In genomic region chr10:3973589-3974070, GRCm38 (mm10) we compare ENCODE assay signal across 8 mouse cellular contexts. TPM values are rescaled to one million over a fixed set of nuclear protein-coding genes. Genes with fewer than 3 reads are reported as not detected.
DNase-seq lines count a peak whose midpoint lies in the region; ATAC-seq and TF ChIP-seq lines count a peak whose summit lies in the region.

No protein-coding gene starts in this region.

- no peak for TF ChIP-seq RAD21 in MEL (IDR thresholded peaks at IDR 0.05; ENCODE audit: low read depth, low read length)

- TF ChIP-seq CTCF in MEL (IDR thresholded peaks at IDR 0.05 in 2 of 3, conservative IDR thresholded peaks at IDR 0.05 in 1 of 3; ENCODE audit: control insufficient read depth in 1 of 3, insufficient read depth in 1 of 3, low read depth in 2 of 3, low read length in 3 of 3, poor library complexity in 1 of 3, severe bottlenecking in 1 of 3), result no peak
- TF ChIP-seq CTCF in cerebellum, adult 2 months (IDR thresholded peaks at IDR 0.05; ENCODE audit: borderline replicate concordance, insufficient read depth, low read depth, low read length), result no peak
- TF ChIP-seq CTCF in forebrain, postnatal 0 days (IDR thresholded peaks at IDR 0.05; ENCODE audit: low read depth), result no peak
- no peak for TF ChIP-seq CTCF in thymus, adult 2 months (IDR thresholded peaks at IDR 0.05; ENCODE audit: borderline replicate concordance, control insufficient read depth, extremely low read depth, insufficient read depth, low read length, poor library complexity)

- peaks cover under 1 to 21% of the 10 kb centered on the region in 2 experiments; a peak in 3 of 4 replicates for H3K36me3 ChIP-seq in MEL (ENCODE audit: control insufficient read depth in 1 of 2, insufficient read depth in 2 of 2, low read length in 2 of 2)
- no peaks in the 10 kb centered on the region for H3K36me3 ChIP-seq in forebrain, postnatal 0 days (ENCODE audit: insufficient read depth)
- H3K36me3 ChIP-seq in lung, embryonic 16.5 days (ENCODE audit: control insufficient read depth, insufficient read depth, low read length), result no peaks in the 10 kb centered on the region
- no peaks in the 10 kb centered on the region for H3K36me3 ChIP-seq in thymus, adult 2 months (ENCODE audit: control insufficient read depth, insufficient read depth, low read length)

- H3K27me3 ChIP-seq in MEL (ENCODE audit: control insufficient read depth in 1 of 2, insufficient read depth in 2 of 2, low read length in 2 of 2), result no peaks in the 10 kb centered on the region
- H3K27me3 ChIP-seq in cerebellum, adult 2 months (ENCODE audit: control insufficient read depth, insufficient read depth, low read length), result no peaks in the 10 kb centered on the region
- no peaks in the 10 kb centered on the region for H3K27me3 ChIP-seq in forebrain, postnatal 0 days (ENCODE audit: insufficient read depth, low read length)
- no peaks in the 10 kb centered on the region for H3K27me3 ChIP-seq in lung, embryonic 16.5 days (ENCODE audit: control insufficient read depth, insufficient read depth, low read depth, low read length)
- H3K27me3 ChIP-seq in thymus, adult 2 months (ENCODE audit: control insufficient read depth, insufficient read depth, low read length), result no peaks in the 10 kb centered on the region

- ATAC-seq in forebrain, postnatal 0 days, result peak; percentile 91
- peak; percentile 94 for ATAC-seq in lung, embryonic 16.5 days (ENCODE audit: low read depth)

- whole genome bisulfite sequencing in cerebellum, adult 2 months, result under 1% methylated on average over 39 of the region's 39 CpGs
- under 1% methylated on average over 39 of the region's 39 CpGs for WGBS in forebrain, postnatal 0 days
- 0% methylated on average over 39 of the region's 39 CpGs for whole genome bisulfite sequencing in lung, embryonic 16.5 days
- under 1% methylated on average over 39 of the region's 39 CpGs for WGBS in thymus, adult 2 months

- H3K9ac ChIP-seq in MEL (ENCODE audit: control insufficient read depth, low read depth, low read length, poor library complexity, severe bottlenecking), result peak overlapping the region; percentile 97
- peak overlapping the region; percentile 84 for H3K9ac ChIP-seq in forebrain, postnatal 0 days
- peak overlapping the region; percentile 77 for H3K9ac ChIP-seq in lung, embryonic 16.5 days (ENCODE audit: low read length)

- TF ChIP-seq EP300 in MEL (IDR thresholded peaks at IDR 0.05; ENCODE audit: low read depth in 1 of 2, low read length in 2 of 2), result 0 out of 4 replicates have a peak, but pooled peaks of 1 of the 2 experiments have one; percentile 25

- no peaks in the 10 kb centered on the region for H3K9me3 ChIP-seq in MEL (replicated peaks; ENCODE audit: insufficient read depth, low read length)
- H3K9me3 ChIP-seq in forebrain, postnatal 0 days (ENCODE audit: low read length), result no peaks in the 10 kb centered on the region
- H3K9me3 ChIP-seq in lung, embryonic 16.5 days (ENCODE audit: control insufficient read depth, low read length), result no peaks in the 10 kb centered on the region

- peak overlapping the region; percentile 93 for H3K4me2 ChIP-seq in forebrain, postnatal 0 days (ENCODE audit: low read depth)
- H3K4me2 ChIP-seq in lung, embryonic 16.5 days (ENCODE audit: low read depth, low read length), result peak overlapping the region; percentile 75

- peak overlapping the region; percentile 87 for H3K27ac ChIP-seq in MEL (ENCODE audit: control insufficient read depth, low read depth, low read length)
- H3K27ac ChIP-seq in cerebellum, adult 2 months (ENCODE audit: insufficient read depth, low read length), result peak overlapping the region; percentile 87
- peak overlapping the region; percentile 79 for H3K27ac ChIP-seq in forebrain, postnatal 0 days (ENCODE audit: low read depth, low read length)
- H3K27ac ChIP-seq in lung, embryonic 16.5 days (ENCODE audit: low read length), result peak overlapping the region; percentile 94
- H3K27ac ChIP-seq in thymus, adult 2 months (ENCODE audit: control insufficient read depth, insufficient read depth, low read length), result peak overlapping the region; percentile 44

- H3K4me1 ChIP-seq in MEL (ENCODE audit: control insufficient read depth in 1 of 2, insufficient read depth in 2 of 2, low read length in 2 of 2), result peaks cover 8 to 25% of the 10 kb centered on the region in 2 experiments
- peaks cover 22% of the 10 kb centered on the region for H3K4me1 ChIP-seq in cerebellum, adult 2 months (ENCODE audit: control insufficient read depth, insufficient read depth, low read length)
- peaks cover 3% of the 10 kb centered on the region; the same call in 1 of the 2 replicates for H3K4me1 ChIP-seq in forebrain, postnatal 0 days (ENCODE audit: insufficient read depth)
- peaks cover 28% of the 10 kb centered on the region for H3K4me1 ChIP-seq in lung, embryonic 16.5 days (replicated peaks; ENCODE audit: control insufficient read depth, insufficient read depth, low read length)
- H3K4me1 ChIP-seq in thymus, adult 2 months (replicated peaks; ENCODE audit: control insufficient read depth, insufficient read depth, low read length), result peaks cover 2% of the 10 kb centered on the region; the same call in 1 of the 2 replicates

- H3K79me2 ChIP-seq in MEL (ENCODE audit: control insufficient read depth, insufficient read depth, low read length, poor library complexity), result peaks cover 28% of the 10 kb centered on the region

- TF ChIP-seq POLR2A in MEL (IDR thresholded peaks at IDR 0.05; ENCODE audit: control insufficient read depth in 1 of 2, insufficient read depth in 1 of 2, low read depth in 1 of 2, low read length in 2 of 2, poor library complexity in 1 of 2), result peak in 1 of 2 experiments; percentile 82; a peak in 3 of 4 replicates
- TF ChIP-seq POLR2A in cerebellum, adult 2 months (IDR thresholded peaks at IDR 0.05; ENCODE audit: borderline replicate concordance, insufficient read depth, low read length), result peak; percentile 84
- TF ChIP-seq POLR2A in thymus, adult 2 months (IDR thresholded peaks at IDR 0.05; ENCODE audit: control insufficient read depth, extremely low read depth, insufficient read depth, low read length, poor library complexity), result peak; percentile 34; the same call in 1 of the 2 replicates

- peak; percentile 95 for DNase-seq in MEL (ENCODE audit: low read depth, low spot score)
- DNase-seq in cerebellum, adult 2 months, result peak; percentile 90 to 91
- peak; percentile 84 for DNase-seq in forebrain, postnatal 0 days
- DNase-seq in heart, postnatal 4 days, result peak; percentile 90
- DNase-seq in layer of hippocampus, adult 8-10 months (ENCODE audit: low spot score in 2 of 2), result peak; percentile 75 to 80
- DNase-seq in ovary, adult 18-20 months (ENCODE audit: low spot score), result peak; percentile 82
- DNase-seq in thymus, adult 2 months, result peak; percentile 85

- H3K4me3 ChIP-seq in MEL (ENCODE audit: control insufficient read depth in 1 of 2, insufficient read depth in 1 of 2, low read depth in 2 of 2, low read length in 2 of 2), result peak overlapping the region; percentile 58 to 91
- peak overlapping the region; percentile 85 for H3K4me3 ChIP-seq in cerebellum, adult 2 months (replicated peaks; ENCODE audit: insufficient read depth, low read depth, low read length)
- H3K4me3 ChIP-seq in forebrain, postnatal 0 days (ENCODE audit: low read depth, low read length), result peak overlapping the region; percentile 73
- peak overlapping the region; percentile 70 for H3K4me3 ChIP-seq in lung, embryonic 16.5 days (ENCODE audit: low read length)
- peak overlapping the region; percentile 46 for H3K4me3 ChIP-seq in thymus, adult 2 months (ENCODE audit: control insufficient read depth, insufficient read depth, low read length)

TF ChIP-seq in MEL, 35 proteins besides CTCF, POLR2A, EP300 and RAD21 (continues in another document):
- no peak for TF ChIP-seq SMC3 (IDR thresholded peaks at IDR 0.05; ENCODE audit: low read depth, low read length)
- peak; percentile 67 for TF ChIP-seq USF1 (IDR thresholded peaks at IDR 0.05; ENCODE audit: low read depth, low read length)
- peak; percentile 92 for TF ChIP-seq E2F4 (IDR thresholded peaks at IDR 0.05; ENCODE audit: borderline replicate concordance, low read depth, low read length)
- no peak for TF ChIP-seq GATA1 (IDR thresholded peaks at IDR 0.05; ENCODE audit: low read depth, low read length)
- TF ChIP-seq NRF1 (IDR thresholded peaks at IDR 0.05; ENCODE audit: insufficient read depth, low read depth, low read length, poor library complexity, severe bottlenecking), result 0 out of 2 replicates have a peak, but pooled peaks have one; percentile 26
- no peak for TF ChIP-seq ZNF384 (IDR thresholded peaks at IDR 0.05; ENCODE audit: low read depth, low read length)
- no peak for TF ChIP-seq POLR2AphosphoS5 (IDR thresholded peaks at IDR 0.05; ENCODE audit: borderline replicate concordance, low read depth, low read length)
- no peak for TF ChIP-seq MYB (IDR thresholded peaks at IDR 0.05; ENCODE audit: low read depth, low read length)
- TF ChIP-seq KAT2A (conservative IDR thresholded peaks at IDR 0.05; ENCODE audit: low read depth, low read length), result peak; percentile 44; the same call in 1 of the 2 replicates
- TF ChIP-seq RCOR1 (IDR thresholded peaks at IDR 0.05; ENCODE audit: low read depth, low read length), result no peak
- no peak for TF ChIP-seq GABPA (IDR thresholded peaks at IDR 0.05; ENCODE audit: low read depth, low read length)
- TF ChIP-seq USF2 (IDR thresholded peaks at IDR 0.05; ENCODE audit: borderline replicate concordance in 1 of 2, insufficient read depth in 1 of 2, low read depth in 1 of 2, low read length in 2 of 2), result no peak
- TF ChIP-seq MYC (IDR thresholded peaks at IDR 0.05; ENCODE audit: low read depth, low read length), result peak; percentile 89
- peak; percentile 83; the same call in 1 of the 2 replicates for TF ChIP-seq ZMIZ1 (IDR thresholded peaks at IDR 0.05; ENCODE audit: low read depth, low read length)
- peak; percentile 61 for TF ChIP-seq NELFE (IDR thresholded peaks at IDR 0.05; ENCODE audit: low read depth, low read length)
- peak; percentile 69 for TF ChIP-seq ELF1 (IDR thresholded peaks at IDR 0.05; ENCODE audit: low read depth, low read length)
- no peak; the same call in 1 of the 2 replicates for TF ChIP-seq MAZ (IDR thresholded peaks at IDR 0.05; ENCODE audit: low read depth, low read length)
- no peak for TF ChIP-seq MAFK (IDR thresholded peaks at IDR 0.05; ENCODE audit: borderline replicate concordance, low read depth, low read length)

RNA-seq across cellular contexts. Expression of gene Mthfd1l, which starts 0.7 kb away (rescaled TPM):
- 43.1 and 58.6 TPM in 2 replicates for total RNA-seq in MEL (2012; rRNA removed)
- 1,000 to 10,000 TPM in 1 of 2 experiments, 10 to 100 TPM in 1; 83.0 to 1,097 TPM for polyA plus RNA-seq in MEL (2012; ENCODE audit: insufficient read depth in 1 of 2, insufficient read length in 2 of 2, low read depth in 1 of 2, low replicate concordance in 2 of 2, missing spikeins in 1 of 2)
- polyA plus RNA-seq in cerebellum, adult 2 months (2012; rRNA removed), result 12.5 and 12.6 TPM in 2 replicates
- total RNA-seq in forebrain, postnatal 0 days (2014; rRNA removed), result 8.0 and 9.1 TPM in 2 replicates
- polyA plus RNA-seq in forebrain, postnatal 0 days (2015; fragmentation: Nextera tagmentation; extraction: Ambion mirVana), result 5.1 and 5.9 TPM in 2 replicates
- 1 to 10 TPM; 6.6 to 8.0 TPM for total RNA-seq in heart, postnatal 4 days (2021)
- 10 to 100 TPM in 3 of 4 experiments, 1 to 10 TPM in 1; 9.2 to 13.8 (median 11.7) TPM for total RNA-seq in layer of hippocampus, adult 8-10 months (2022)
- polyA plus RNA-seq in lung, embryonic 16.5 days (2015; fragmentation: Nextera tagmentation; extraction: Ambion mirVana), result 12.7 and 14.2 TPM in 2 replicates
- 8.7 and 12.3 TPM in 2 replicates for polyA plus RNA-seq in thymus, adult 2 months (2012; rRNA removed)

Comparison
In these comparisons a context has a peak if more than half of its experiments do, and no peak if none do; other contexts are left out.
1. Peak in every context shown above with its lines: DNase-seq, ATAC-seq, H3K4me3 ChIP-seq and H3K27ac ChIP-seq.
2. H3K27ac ChIP-seq: peak in every context shown above with its lines; median percentile 94 in lung, embryonic 16.5 days; 87 in MEL; 87 in cerebellum, adult 2 months; 79 in forebrain, postnatal 0 days; 44 in thymus, adult 2 months.